Mouse (Mus musculus): ENCODE results near the gene Reep1. TPM values are rescaled to one million over a fixed set of nuclear protein-coding genes. Genes with fewer than 3 reads are reported as not detected.

Gene Reep1
- polyA plus RNA-seq, 1 experiment from 2014 or later, result 158 TPM

DNA sequence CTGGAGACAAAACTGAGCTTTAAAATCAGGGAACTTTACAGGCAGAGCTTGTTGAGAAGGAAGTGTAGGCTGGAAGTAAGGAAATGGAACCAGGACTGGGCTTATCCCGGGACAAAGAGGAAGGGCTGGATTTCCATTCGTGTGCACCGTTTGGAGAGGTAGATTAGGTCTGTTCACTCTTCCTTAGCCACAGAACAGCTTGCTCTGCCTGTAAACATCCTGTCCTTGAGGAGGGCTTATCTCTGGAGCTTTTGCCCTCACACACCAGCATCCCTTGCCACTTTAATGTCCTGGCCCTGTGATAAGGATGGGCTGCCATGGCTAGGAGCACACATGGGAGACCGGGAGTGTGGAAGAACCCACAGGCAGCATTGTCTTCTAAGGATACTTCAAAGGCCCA lies 60.4 kb downstream of the Reep1 start:
- Histone ChIP-seq H3K27me3 (replicated peaks) (no peaks in the 10 kb centered on the region), H3K36me3 (peaks cover 5% of the 10 kb centered on the region; the same call in 1 of the 2 replicates), H3K4me3 (no peak overlapping the region), H3K4me1 (no peaks in the 10 kb centered on the region), H3K27ac (no peak overlapping the region), H3K9ac (no peak overlapping the region), H3K9me3 (no peaks in the 10 kb centered on the region), H3K4me2 (replicated peaks) (no peak overlapping the region)
- ATAC-seq (ENCODE audit: low FRiP score, low read depth), result no peak
- 84% methylated on average over 4 of the region's 4 CpGs for WGBS

- no peak for ATAC-seq (ENCODE audit: low FRiP score, low read depth)
- Histone ChIP-seq H3K9me3 (no peaks in the 10 kb centered on the region), H3K4me1 (no peaks in the 10 kb centered on the region), H3K4me3 (no peak overlapping the region), H3K27me3 (replicated peaks) (no peaks in the 10 kb centered on the region), H3K4me2 (replicated peaks) (no peak overlapping the region), H3K27ac (no peak overlapping the region), H3K9ac (no peak overlapping the region), H3K36me3 (peaks cover 10% of the 10 kb centered on the region; the same call in 1 of the 2 replicates)
- WGBS, result 78% methylated on average over 12 of the region's 12 CpGs
These were observed 62.7 kb downstream of the Reep1 start for GRCm38 (mm10) chr6:71769901-71770690.

GRCm38 (mm10) chr6:71770856-71771255 lies 63.5 kb downstream of the Reep1 start:
- no peaks in the 10 kb centered on the region for H3K27me3 ChIP-seq (replicated peaks)
- no peak for ATAC-seq (ENCODE audit: low FRiP score, low read depth)

DNA sequence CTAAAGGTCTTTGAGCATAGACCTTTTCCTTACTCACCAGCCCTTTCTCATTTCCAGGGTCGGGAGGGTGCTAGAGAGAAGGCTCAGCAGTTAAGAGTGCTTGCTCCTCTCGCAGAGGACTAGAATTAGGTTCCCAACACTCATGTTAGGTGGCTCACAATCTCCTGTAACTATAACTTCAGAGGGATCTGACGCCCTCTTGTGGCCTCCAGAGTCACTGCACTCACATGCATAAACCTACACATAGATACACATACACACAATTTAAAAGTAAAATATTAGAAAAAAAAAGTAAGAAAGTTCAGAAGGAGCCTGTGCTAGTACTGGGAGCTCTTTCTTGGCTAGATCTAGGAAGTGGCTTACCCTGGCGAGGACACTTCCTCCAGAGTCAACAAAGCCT lies 63.9 kb downstream of the Reep1 start:
- H3K4me3 ChIP-seq, result no peak overlapping the region
- peaks cover 10% of the 10 kb centered on the region; the same call in 1 of the 2 replicates for H3K36me3 ChIP-seq
- no peaks in the 10 kb centered on the region for H3K27me3 ChIP-seq (replicated peaks)
- WGBS, result 95% methylated on average over 4 of the region's 4 CpGs
- no peak for ATAC-seq (ENCODE audit: low FRiP score, low read depth)
- H3K9ac ChIP-seq, result no peak overlapping the region
- no peaks in the 10 kb centered on the region for H3K4me1 ChIP-seq
- no peak overlapping the region for H3K27ac ChIP-seq
- H3K9me3 ChIP-seq, result no peaks in the 10 kb centered on the region
- H3K4me2 ChIP-seq (replicated peaks), result no peak overlapping the region

More at GRCm38 (mm10) chr6:71770856-71771255, 63.5 kb downstream of the Reep1 start:
- Histone ChIP-seq H3K27ac (no peak overlapping the region), H3K36me3 (peaks cover 10% of the 10 kb centered on the region; the same call in 1 of the 2 replicates), H3K9me3 (no peaks in the 10 kb centered on the region), H3K9ac (no peak overlapping the region), H3K4me2 (replicated peaks) (no peak overlapping the region), H3K4me1 (no peaks in the 10 kb centered on the region), H3K4me3 (no peak overlapping the region)
- WGBS, result 98% methylated on average over 4 of the region's 4 CpGs

DNA sequence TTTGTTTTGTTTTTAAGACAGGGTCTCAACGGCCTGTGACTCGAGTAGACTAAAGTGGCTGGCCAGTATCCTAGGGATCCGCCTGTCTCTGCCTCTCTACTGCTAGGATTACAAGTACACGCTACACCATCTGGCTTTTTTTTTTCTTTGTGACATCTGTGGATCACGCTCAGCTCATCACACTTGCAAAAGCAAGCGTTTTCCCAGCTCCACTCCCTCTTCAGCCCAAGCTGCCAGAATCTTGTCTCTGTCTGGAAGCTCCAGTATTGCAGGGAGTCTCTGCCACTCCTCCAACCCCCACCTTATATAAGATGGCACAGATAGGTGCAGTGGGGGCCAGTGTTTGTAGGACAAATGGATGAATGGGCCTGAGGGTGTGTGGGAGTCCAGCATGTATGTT lies 64.8 kb downstream of the Reep1 start:
- WGBS, result 83% methylated on average over 6 of the region's 6 CpGs
- H3K4me3 ChIP-seq, result no peak overlapping the region
- no peaks in the 10 kb centered on the region for H3K4me1 ChIP-seq
- no peak overlapping the region for H3K9ac ChIP-seq
- H3K4me2 ChIP-seq (replicated peaks), result no peak overlapping the region
- H3K27me3 ChIP-seq (replicated peaks), result no peaks in the 10 kb centered on the region
- peaks cover 10% of the 10 kb centered on the region; the same call in 1 of the 2 replicates for H3K36me3 ChIP-seq
- no peak for ATAC-seq (ENCODE audit: low FRiP score, low read depth)
- no peak overlapping the region for H3K27ac ChIP-seq
- no peaks in the 10 kb centered on the region for H3K9me3 ChIP-seq

- H3K27ac ChIP-seq, result no peak overlapping the region
- no peak overlapping the region for H3K4me3 ChIP-seq
- peaks cover 10% of the 10 kb centered on the region; the same call in 1 of the 2 replicates for H3K36me3 ChIP-seq
- no peaks in the 10 kb centered on the region for H3K4me1 ChIP-seq
- no peaks in the 10 kb centered on the region for H3K9me3 ChIP-seq
- H3K9ac ChIP-seq, result no peak overlapping the region
- WGBS, result 94% methylated on average over 7 of the region's 7 CpGs
- no peak for ATAC-seq (ENCODE audit: low FRiP score, low read depth)
- no peak overlapping the region for H3K4me2 ChIP-seq (replicated peaks)
- H3K27me3 ChIP-seq (replicated peaks), result no peaks in the 10 kb centered on the region
These were observed 65.4 kb downstream of the Reep1 start for GRCm38 (mm10) chr6:71772636-71773208.

- no peak for ATAC-seq (ENCODE audit: low FRiP score, low read depth)
These were observed 70.7 kb downstream of the Reep1 start for GRCm38 (mm10) chr6:71778016-71778415.

DNA sequence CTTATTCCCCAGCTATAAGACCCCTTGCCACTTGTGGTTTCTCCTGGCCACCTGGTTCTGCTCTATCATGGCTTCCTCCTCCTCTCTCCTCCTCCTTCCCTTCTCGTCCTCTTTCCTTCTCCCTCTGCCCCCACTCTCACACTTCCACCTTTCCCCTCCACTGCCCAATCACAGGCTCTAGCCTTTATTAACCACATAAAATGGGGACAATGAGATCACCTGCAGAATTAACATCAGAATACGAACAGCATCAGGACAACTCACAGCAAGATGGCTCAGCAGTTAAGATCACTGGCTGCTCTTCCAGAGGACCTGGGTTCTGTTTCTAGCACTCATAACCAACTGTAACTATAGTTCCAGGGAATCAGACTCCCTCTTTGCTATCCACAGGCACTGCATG lies 72.5 kb downstream of the Reep1 start:
- H3K4me3 ChIP-seq, result no peak overlapping the region
- no peaks in the 10 kb centered on the region for H3K27me3 ChIP-seq (replicated peaks)
- H3K4me1 ChIP-seq, result no peaks in the 10 kb centered on the region
- H3K36me3 ChIP-seq, result peaks cover 23% of the 10 kb centered on the region
- H3K9me3 ChIP-seq, result no peaks in the 10 kb centered on the region
- ATAC-seq (ENCODE audit: low FRiP score, low read depth), result no peak
- no peak overlapping the region for H3K4me2 ChIP-seq (replicated peaks)
- no peak overlapping the region for H3K27ac ChIP-seq
- H3K9ac ChIP-seq, result no peak overlapping the region
- WGBS, result 68% methylated on average over 2 of the region's 2 CpGs

More at GRCm38 (mm10) chr6:71778016-71778415, 70.7 kb downstream of the Reep1 start:
- H3K4me2 ChIP-seq (replicated peaks), result no peak overlapping the region
- H3K27ac ChIP-seq, result no peak overlapping the region
- no peaks in the 10 kb centered on the region for H3K4me1 ChIP-seq
- H3K27me3 ChIP-seq (replicated peaks), result no peaks in the 10 kb centered on the region
- H3K9ac ChIP-seq, result no peak overlapping the region
- 94% methylated on average over 5 of the region's 5 CpGs for WGBS
- peaks cover 28% of the 10 kb centered on the region; the same call in 1 of the 2 replicates for H3K36me3 ChIP-seq
- H3K9me3 ChIP-seq, result no peaks in the 10 kb centered on the region
- no peak overlapping the region for H3K4me3 ChIP-seq

DNA sequence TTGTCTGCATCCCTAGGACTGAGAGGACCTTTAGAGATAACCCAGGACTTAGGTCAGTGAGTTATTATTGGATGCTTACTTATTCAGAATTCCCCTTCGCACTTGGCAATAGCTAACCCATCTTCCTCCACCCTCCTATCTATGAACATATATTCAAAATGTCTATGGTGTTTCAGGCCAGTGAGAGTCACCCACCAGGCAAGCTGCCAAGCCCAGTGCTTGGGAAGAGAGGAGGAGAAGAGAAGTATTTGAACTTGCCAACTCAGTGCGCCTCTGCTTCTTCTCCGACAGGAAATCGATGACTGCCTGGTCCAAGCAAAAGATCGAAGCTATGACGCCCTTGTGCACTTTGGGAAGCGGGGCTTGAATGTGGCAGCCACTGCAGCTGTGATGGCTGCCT lies 73.1 kb downstream of the Reep1 start:
- H3K36me3 ChIP-seq, result peaks cover 23% of the 10 kb centered on the region
- WGBS, result 93% methylated on average over 7 of the region's 7 CpGs
- no peaks in the 10 kb centered on the region for H3K9me3 ChIP-seq
- H3K27me3 ChIP-seq (replicated peaks), result no peaks in the 10 kb centered on the region
- no peak overlapping the region for H3K4me2 ChIP-seq (replicated peaks)
- H3K27ac ChIP-seq, result no peak overlapping the region
- no peak for ATAC-seq (ENCODE audit: low FRiP score, low read depth)
- H3K4me3 ChIP-seq, result no peak overlapping the region
- H3K9ac ChIP-seq, result no peak overlapping the region
- H3K4me1 ChIP-seq, result no peaks in the 10 kb centered on the region

DNA sequence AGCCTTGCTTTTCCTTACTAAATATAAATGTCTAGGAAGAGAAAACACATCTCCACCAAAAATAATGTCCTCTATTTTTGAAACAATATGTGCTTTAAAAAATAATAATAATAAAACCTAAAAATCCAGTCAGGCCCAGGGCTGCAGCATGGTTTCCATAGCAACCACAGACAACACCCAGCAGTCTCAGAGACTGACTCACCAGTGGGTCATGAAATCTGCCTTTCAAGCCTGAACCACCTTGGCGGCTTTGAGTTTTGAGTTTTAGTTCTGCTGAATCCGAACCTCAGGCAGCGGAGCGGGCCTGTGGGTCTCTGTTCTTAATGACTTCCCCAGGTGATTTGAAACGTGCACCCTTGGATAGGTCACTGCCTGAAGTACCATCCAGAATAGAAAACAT lies 75.8 kb downstream of the Reep1 start:
- 87% methylated on average over 5 of the region's 5 CpGs for WGBS
- H3K4me3 ChIP-seq, result no peak overlapping the region
- H3K27me3 ChIP-seq (replicated peaks), result no peaks in the 10 kb centered on the region
- H3K27ac ChIP-seq, result no peak overlapping the region
- no peak overlapping the region for H3K4me2 ChIP-seq (replicated peaks)
- no peaks in the 10 kb centered on the region for H3K4me1 ChIP-seq
- H3K9me3 ChIP-seq, result no peaks in the 10 kb centered on the region
- peaks cover 23% of the 10 kb centered on the region for H3K36me3 ChIP-seq
- ATAC-seq (ENCODE audit: low FRiP score, low read depth), result no peak
- H3K9ac ChIP-seq, result no peak overlapping the region

DNA sequence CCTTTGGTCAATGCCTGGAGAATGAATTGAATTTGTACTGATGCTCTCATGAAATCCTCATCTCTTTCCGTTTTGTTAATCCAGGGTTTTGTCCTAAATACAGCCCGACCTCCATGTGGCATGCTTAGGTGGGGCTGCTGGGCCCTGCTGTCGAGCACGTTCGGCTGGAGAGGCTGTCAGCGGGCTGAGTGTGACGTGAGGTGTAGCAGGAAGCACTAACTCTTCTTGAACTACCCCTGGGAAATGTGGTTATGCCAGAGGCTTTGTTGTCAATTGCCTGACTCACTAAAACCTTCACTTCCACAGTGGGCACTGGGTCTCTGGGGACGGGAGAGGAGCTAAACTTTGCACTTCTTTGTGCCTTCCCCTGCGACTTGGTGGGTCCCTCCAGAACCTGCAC lies 81.0 kb downstream of the Reep1 start:
- no peaks in the 10 kb centered on the region for H3K27me3 ChIP-seq (replicated peaks)
- ATAC-seq (ENCODE audit: low FRiP score, low read depth), result no peak
- peaks cover 5% of the 10 kb centered on the region for H3K36me3 ChIP-seq
- H3K4me3 ChIP-seq, result no peak overlapping the region
- no peak overlapping the region for H3K27ac ChIP-seq
- H3K4me2 ChIP-seq (replicated peaks), result no peak overlapping the region
- no peaks in the 10 kb centered on the region for H3K4me1 ChIP-seq
- WGBS, result 75% methylated on average over 9 of the region's 9 CpGs
- no peaks in the 10 kb centered on the region for H3K9me3 ChIP-seq
- H3K9ac ChIP-seq, result no peak overlapping the region

GRCm38 (mm10) chr6:71791771-71792170 lies 84.4 kb downstream of the Reep1 start:
- H3K36me3 ChIP-seq, result peaks cover 6% of the 10 kb centered on the region; the same call in 1 of the 2 replicates
- WGBS, result 89% methylated on average over 6 of the region's 6 CpGs
- ATAC-seq (ENCODE audit: low FRiP score, low read depth), result no peak

More at GRCm38 (mm10) chr6:71791771-71792170, 84.4 kb downstream of the Reep1 start:
- no peaks in the 10 kb centered on the region for H3K27me3 ChIP-seq (replicated peaks)
- no peaks in the 10 kb centered on the region for H3K4me1 ChIP-seq
- H3K27ac ChIP-seq, result no peak overlapping the region
- H3K9me3 ChIP-seq, result no peaks in the 10 kb centered on the region
- H3K4me2 ChIP-seq (replicated peaks), result no peak overlapping the region
- no peak overlapping the region for H3K4me3 ChIP-seq
- H3K9ac ChIP-seq, result no peak overlapping the region

All from neural tube, embryonic 12.5 days (tissue).